Mouse (Mus musculus): ENCODE data around the gene Sik1.

DNA sequence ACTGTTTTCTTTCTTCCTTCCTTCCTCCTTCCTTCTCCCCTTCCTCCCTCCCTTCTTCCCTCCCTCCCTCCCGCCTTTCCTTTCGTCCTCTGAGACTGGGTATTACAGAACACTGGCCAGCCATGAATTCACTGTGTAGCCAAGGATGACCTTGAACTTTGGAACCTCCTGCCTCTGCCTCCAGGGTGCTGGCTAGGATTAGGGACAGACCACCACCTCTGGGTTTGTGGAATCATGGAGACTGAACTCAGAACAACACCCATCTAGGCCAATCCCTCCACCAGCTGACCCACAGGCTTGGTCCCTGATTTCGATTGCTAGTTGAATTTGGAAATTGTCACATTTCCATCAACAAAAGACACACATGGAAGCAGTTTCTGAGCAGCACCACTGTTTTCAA lies 49.1 kb downstream of the Sik1 start:
- TF ChIP-seq CTCF (IDR thresholded peaks at IDR 0.05; ENCODE audit: low read depth) (no peak), EP300 (IDR thresholded peaks at IDR 0.05; ENCODE audit: low read depth) (no peak)

All from liver, embryonic 14.5 days (tissue).